Mouse (Mus musculus) neural tube, embryonic 11.5 days (tissue): ENCODE measurements around the gene Sfta2. TPM values are rescaled to one million over a fixed set of nuclear protein-coding genes. Genes with fewer than 3 reads are reported as not detected.
A peak's percentile ranks its signal among the peaks of the same experiment; 100 is the strongest.

Experiments
- ATAC-seq: fragments of 200-750 bp; cut with Nextera tagmentation; 2 replicates; pipeline ENCODE4 v1.8.0; 2017; ENCODE audit warnings: moderate number of reproducible peaks, mild to moderate bottlenecking, moderate TSS enrichment, moderate library complexity; ENCODE audit not compliant: insufficient read depth, low FRiP score, low TSS enrichment
- DNase-seq: peaks from one replicate; pipeline ENCODE4 v3.0.0-alpha.2; 2015; ENCODE audit warnings: low spot score
- H3K27ac ChIP-seq: fragments of 300-500 bp; sonication (generic); 2 replicates; pipeline ENCODE4 v1.5.1; 2014; ENCODE audit warnings: low read depth, mild to moderate bottlenecking, low read length
- H3K27me3 ChIP-seq: fragments of 300-500 bp; sonication (generic); 2 replicates; pipeline ENCODE4 v1.6.1; 2014; ENCODE audit warnings: mild to moderate bottlenecking, low read length, mixed read lengths; ENCODE audit not compliant: control insufficient read depth, insufficient read depth
- H3K36me3 ChIP-seq: fragments of 300-500 bp; sonication (generic); 2 replicates; pipeline ENCODE4 v1.6.1; 2014; ENCODE audit warnings: mild to moderate bottlenecking, low read length, moderate library complexity, mixed read lengths; ENCODE audit not compliant: control insufficient read depth, insufficient read depth
- H3K4me1 ChIP-seq: fragments of 300-500 bp; sonication (generic); 2 replicates; pipeline ENCODE4 v1.6.1; 2014; ENCODE audit warnings: low read length, mixed read lengths; ENCODE audit not compliant: control insufficient read depth, insufficient read depth
- H3K4me2 ChIP-seq: fragments of 300-500 bp; sonication (generic); 2 replicates; pipeline ENCODE4 v1.6.1; 2014; ENCODE audit warnings: low read depth, mild to moderate bottlenecking, moderate library complexity
- H3K4me3 ChIP-seq: fragments of 300-500 bp; sonication (generic); 2 replicates; pipeline ENCODE4 v1.5.1; 2014; ENCODE audit warnings: low read depth, low read length
- H3K9ac ChIP-seq: fragments of 300-500 bp; sonication (generic); 2 replicates; pipeline ENCODE4 v1.6.1; 2014; ENCODE audit warnings: mild to moderate bottlenecking, low read length
- H3K9me3 ChIP-seq: fragments of 300-500 bp; sonication (generic); 2 replicates; pipeline ENCODE4 v1.6.1; 2016; ENCODE audit warnings: low read length; ENCODE audit not compliant: control insufficient read depth
- WGBS: fragments of 180-500 bp; shearing (Covaris S2); extraction: QIAGEN DNeasy Blood & Tissue Kit; methylation state at CpG from one replicate; pipeline ENCODE4 v1.1.7; 2014; 5-methylcytosine and 5-hydroxymethylcytosine counted together
- polyA plus RNA-seq: library from polyadenylated mRNA; unstranded; fragments of >200 nt; fragmentation: Nextera tagmentation; extraction: Ambion mirVana; gene quantifications from 2 replicates; pipeline ENCODE4 v1.2.1, GENCODE M21; 2014

The Sfta2 gene
- polyA plus RNA-seq, 1 experiment from 2014 or later, result not detected

GRCm38 (mm10) chr17:35672527-35672926 is 71.2 kb downstream of the Sfta2 start:
- WGBS, result 89% methylated on average over 6 of the region's 6 CpGs
- Histone ChIP-seq H3K9ac (no peak overlapping the region; the same call in 1 of the 2 replicates), H3K27me3 (no peaks in the 10 kb centered on the region), H3K27ac (no peak overlapping the region), H3K4me2 (no peak overlapping the region; the same call in 1 of the 2 replicates), H3K4me3 (no peak overlapping the region; the same call in 1 of the 2 replicates), H3K9me3 (no peaks in the 10 kb centered on the region), H3K36me3 (no peaks in the 10 kb centered on the region), H3K4me1 (peaks cover 12% of the 10 kb centered on the region; the same call in 1 of the 2 replicates)
- ATAC-seq, result no peak
- no peak for DNase-seq

DNA sequence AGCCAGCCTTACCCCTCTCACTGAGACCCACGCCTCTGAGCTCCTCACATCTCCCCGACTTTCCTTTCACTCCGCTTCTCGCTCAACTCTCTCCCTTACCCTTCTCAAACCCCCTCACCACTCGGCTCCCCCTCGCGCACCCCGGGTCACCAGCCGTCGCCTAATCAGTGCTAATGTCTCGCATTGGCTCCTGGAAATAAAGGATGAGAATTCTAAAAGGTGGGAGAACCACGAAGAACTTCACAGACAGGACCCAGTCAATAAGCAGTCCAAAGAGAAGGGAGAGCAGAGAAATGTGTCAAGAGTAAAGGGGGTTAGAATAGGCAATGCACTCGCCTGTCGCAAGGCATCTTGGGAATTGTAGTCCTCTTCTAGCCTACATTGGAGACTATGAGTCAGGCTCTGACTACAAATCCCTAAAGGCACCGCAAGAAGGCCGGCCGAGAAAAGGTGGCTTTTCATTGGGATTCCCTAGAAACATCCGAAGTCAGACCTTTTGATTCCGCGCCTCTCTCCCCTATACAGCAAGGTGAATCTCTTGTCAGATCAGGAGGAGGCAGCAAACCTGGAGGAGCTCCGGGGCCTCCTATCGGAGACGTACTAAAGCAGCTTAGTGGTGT is 72.2 kb downstream of the Sfta2 start, which contains the start of gene Gtf2h4:
Gene Gtf2h4 (minus strand): TSS at position 324 of the 620 bp plus-strand sequence.
- Histone ChIP-seq H3K27me3 (no peaks in the 10 kb centered on the region), H3K4me1 (peaks cover 7% of the 10 kb centered on the region; the same call in 1 of the 2 replicates), H3K4me3 (peak within 1 kb of the TSS; percentile 70), H3K4me2 (peak within 1 kb of the TSS; percentile 92), H3K27ac (no peak within 1 kb of the TSS), H3K36me3 (no peaks in the 10 kb centered on the region), H3K9me3 (no peaks in the 10 kb centered on the region), H3K9ac (peak within 1 kb of the TSS; percentile 81)
- WGBS, result 4% methylated on average over 23 of the region's 23 CpGs
- DNase-seq (peak; percentile 87), ATAC-seq (peak; percentile 93)

DNA sequence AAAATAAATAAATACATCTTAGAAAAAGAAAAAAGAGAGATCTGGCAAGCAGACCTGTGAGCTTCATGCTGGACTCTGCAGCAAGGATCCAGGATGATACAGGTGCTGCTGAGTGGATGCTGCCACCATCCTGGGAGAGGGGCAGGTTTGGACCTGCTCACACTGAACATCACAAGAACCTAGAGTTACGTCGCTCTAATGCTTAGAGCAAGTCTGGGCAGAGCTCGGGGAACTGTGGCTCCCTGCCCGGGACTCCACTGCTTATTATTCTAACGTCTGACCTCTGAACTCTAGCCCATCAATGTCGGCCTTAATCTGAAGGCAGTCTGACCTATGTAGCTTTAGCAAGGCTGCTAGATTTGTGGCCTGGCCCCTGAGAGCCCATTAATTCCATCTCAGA is 79.2 kb downstream of the Sfta2 start:
- no peak overlapping the region for H3K4me2 ChIP-seq
- H3K4me1 ChIP-seq, result no peaks in the 10 kb centered on the region
- H3K9me3 ChIP-seq, result no peaks in the 10 kb centered on the region
- H3K9ac ChIP-seq, result no peak overlapping the region
- no peak overlapping the region for H3K4me3 ChIP-seq
- 45% methylated on average over 6 of the region's 6 CpGs for WGBS
- peaks cover 14% of the 10 kb centered on the region for H3K36me3 ChIP-seq
- no peaks in the 10 kb centered on the region for H3K27me3 ChIP-seq
- DNase-seq (no peak), ATAC-seq (no peak)
- no peak overlapping the region for H3K27ac ChIP-seq

GRCm38 (mm10) chr17:35681986-35682385 is 80.6 kb downstream of the Sfta2 start:
- WGBS, result 81% methylated on average over 13 of the region's 13 CpGs
- no peak overlapping the region for H3K27ac ChIP-seq
- no peaks in the 10 kb centered on the region for H3K9me3 ChIP-seq
- DNase-seq, result no peak
- H3K9ac ChIP-seq, result no peak overlapping the region
- no peak overlapping the region for H3K4me2 ChIP-seq
- peaks cover 19% of the 10 kb centered on the region for H3K36me3 ChIP-seq
- ATAC-seq, result no peak
- no peaks in the 10 kb centered on the region for H3K27me3 ChIP-seq
- no peaks in the 10 kb centered on the region for H3K4me1 ChIP-seq
- H3K4me3 ChIP-seq, result no peak overlapping the region

DNA sequence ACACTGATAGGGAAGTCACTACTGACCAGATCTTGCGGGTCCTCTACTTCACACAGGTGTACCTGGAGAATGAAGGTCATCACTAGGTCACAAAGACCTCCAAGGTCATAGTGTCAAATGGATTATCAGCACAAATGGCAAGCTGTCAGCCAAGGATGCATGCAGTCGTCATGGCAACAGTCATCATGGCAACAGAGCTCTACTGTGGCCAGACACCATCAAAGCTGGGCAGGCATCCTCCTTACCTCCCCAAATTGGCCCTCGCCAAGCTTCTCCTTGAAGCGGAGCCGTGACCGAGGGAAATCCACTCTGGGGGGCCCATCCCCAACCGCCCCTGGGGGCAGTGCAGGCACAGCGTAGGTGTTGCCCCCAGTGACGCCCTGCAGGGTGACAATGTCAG is 83.7 kb downstream of the Sfta2 start:
- Histone ChIP-seq H3K9ac (no peak overlapping the region), H3K36me3 (peaks cover 36% of the 10 kb centered on the region), H3K9me3 (no peaks in the 10 kb centered on the region), H3K4me1 (no peaks in the 10 kb centered on the region), H3K4me2 (no peak overlapping the region), H3K4me3 (no peak overlapping the region), H3K27me3 (no peaks in the 10 kb centered on the region), H3K27ac (no peak overlapping the region)
- no peak for DNase-seq
- 72% methylated on average over 9 of the region's 9 CpGs for WGBS
- no peak for ATAC-seq

DNA sequence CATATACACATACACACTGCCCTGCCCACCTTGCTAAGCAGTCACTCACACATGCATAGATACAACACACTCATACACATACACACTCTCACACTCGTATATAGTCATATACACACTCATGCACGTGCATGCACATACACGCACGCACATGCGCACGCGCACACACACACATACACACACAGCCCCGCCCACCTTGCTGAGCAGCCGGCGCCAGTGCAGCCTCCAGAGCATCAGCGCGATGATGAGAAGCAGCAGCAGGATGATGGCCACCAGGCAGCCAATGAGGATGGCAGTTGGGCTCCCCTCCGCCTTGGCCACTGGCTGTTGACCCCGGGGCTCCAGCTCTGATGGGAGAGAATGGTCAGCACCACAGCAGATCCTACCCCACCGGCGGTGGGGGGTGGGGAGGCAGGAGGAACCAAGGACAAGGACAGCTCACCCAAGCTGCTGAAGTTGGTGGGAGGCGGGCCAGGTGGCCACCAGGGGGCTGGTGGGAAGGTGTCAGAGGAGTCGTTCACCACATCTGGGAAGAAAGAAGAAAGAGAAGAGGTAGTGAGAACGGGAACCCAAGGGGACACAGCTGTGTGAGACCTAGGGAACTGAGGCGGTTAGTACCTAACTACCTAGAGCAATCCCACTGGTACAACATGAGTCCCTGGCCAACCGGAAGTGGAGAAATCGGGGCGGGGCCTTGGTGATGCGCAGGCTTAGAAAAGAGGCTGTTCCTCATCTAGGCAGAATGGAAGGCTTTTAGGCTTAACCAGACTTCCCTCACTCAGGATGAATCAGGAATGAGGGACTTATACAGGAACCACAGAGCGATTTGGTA is 87.2 kb downstream of the Sfta2 start:
- DNase-seq (no peak), ATAC-seq (no peak)
- 86% methylated on average over 25 of the region's 25 CpGs for WGBS
- peaks cover 37% of the 10 kb centered on the region for H3K36me3 ChIP-seq
- no peaks in the 10 kb centered on the region for H3K27me3 ChIP-seq
- H3K4me3 ChIP-seq, result no peak overlapping the region
- no peak overlapping the region for H3K27ac ChIP-seq
- no peak overlapping the region for H3K4me2 ChIP-seq
- H3K4me1 ChIP-seq, result no peaks in the 10 kb centered on the region
- no peak overlapping the region for H3K9ac ChIP-seq
- H3K9me3 ChIP-seq, result no peaks in the 10 kb centered on the region

GRCm38 (mm10) chr17:35689936-35690645 is 88.7 kb downstream of the Sfta2 start:
- H3K27ac ChIP-seq, result no peak overlapping the region
- no peak for DNase-seq
- ATAC-seq, result no peak

GRCm38 (mm10) chr17:35691811-35692210 is 90.5 kb downstream of the Sfta2 start:
- ATAC-seq (peak; percentile 24; the same call in 1 of the 2 replicates), DNase-seq (no peak)
- no peaks in the 10 kb centered on the region for H3K27me3 ChIP-seq
- no peaks in the 10 kb centered on the region for H3K9me3 ChIP-seq
- H3K4me3 ChIP-seq, result no peak overlapping the region
- H3K4me2 ChIP-seq, result no peak overlapping the region
- H3K4me1 ChIP-seq, result no peaks in the 10 kb centered on the region
- no peak overlapping the region for H3K27ac ChIP-seq
- no peak overlapping the region for H3K9ac ChIP-seq
- WGBS, result 88% methylated on average over 4 of the region's 4 CpGs
- peaks cover 34% of the 10 kb centered on the region for H3K36me3 ChIP-seq

More at GRCm38 (mm10) chr17:35689936-35690645, 88.7 kb downstream of the Sfta2 start:
- WGBS, result 93% methylated on average over 18 of the region's 18 CpGs
- Histone ChIP-seq H3K9ac (no peak overlapping the region), H3K36me3 (peaks cover 38% of the 10 kb centered on the region), H3K27me3 (no peaks in the 10 kb centered on the region), H3K4me1 (no peaks in the 10 kb centered on the region), H3K4me2 (no peak overlapping the region), H3K4me3 (no peak overlapping the region), H3K9me3 (no peaks in the 10 kb centered on the region)
